Mouse (Mus musculus) MEL (cell line): ENCODE results near the gene Slc22a5. TPM values are rescaled to one million over a fixed set of nuclear protein-coding genes. Genes with fewer than 3 reads are reported as not detected.

Experiments used
- DNase-seq: peaks from one replicate; pipeline ENCODE4 v3.0.0; 2011; ENCODE audit warnings: low read depth, low spot score
- H3K27ac ChIP-seq: 2 replicates; pipeline ENCODE4 v1.5.1; 2012; ENCODE audit warnings: low read depth, mild to moderate bottlenecking, control low read depth, low read length, moderate library complexity; ENCODE audit not compliant: control insufficient read depth
- H3K27me3 ChIP-seq, 2 experiments: fragments of 150-350 bp in 1 of 2; sonication (generic) in 1 of 2; 2 replicates each; pipeline ENCODE4 v1.6.1; 2012; ENCODE audit warnings: low read length in 2 of 2, mild to moderate bottlenecking in 2 of 2, improper control_type of control experiment in 1 of 2, moderate library complexity in 1 of 2; ENCODE audit not compliant: insufficient read depth in 2 of 2, control insufficient read depth in 1 of 2
- H3K36me3 ChIP-seq, 2 experiments: 2 replicates each; pipeline ENCODE4 v1.6.1; 2012 to 2014; ENCODE audit warnings: low read length in 2 of 2, improper control_type of control experiment in 1 of 2, inconsistent platforms in 1 of 2, mild to moderate bottlenecking in 1 of 2; ENCODE audit not compliant: insufficient read depth in 2 of 2, control insufficient read depth in 1 of 2
- H3K4me1 ChIP-seq, 2 experiments: fragments of 150-350 bp in 1 of 2; sonication (generic) in 1 of 2; 2 replicates each; pipeline ENCODE4 v1.6.1; 2012; ENCODE audit warnings: low read length in 2 of 2, improper control_type of control experiment in 1 of 2, mild to moderate bottlenecking in 1 of 2; ENCODE audit not compliant: insufficient read depth in 2 of 2, control insufficient read depth in 1 of 2
- H3K4me3 ChIP-seq, 2 experiments: fragments of 150-350 bp in 1 of 2; sonication (generic) in 1 of 2; 2 replicates each; pipeline ENCODE4 v1.5.1; 2012; ENCODE audit warnings: low read depth in 2 of 2, low read length in 2 of 2, mild to moderate bottlenecking in 2 of 2, moderate library complexity in 2 of 2, control low read depth in 1 of 2, improper control_type of control experiment in 1 of 2; ENCODE audit not compliant: control insufficient read depth in 1 of 2, insufficient read depth in 1 of 2
- H3K79me2 ChIP-seq: 2 replicates; pipeline ENCODE4 v1.6.1; 2012; ENCODE audit warnings: mild to moderate bottlenecking, low read length, moderate library complexity; ENCODE audit not compliant: control insufficient read depth, poor library complexity, insufficient read depth
- H3K9ac ChIP-seq: 2 replicates; pipeline ENCODE4 v1.6.1; 2012; ENCODE audit warnings: low read depth, mild to moderate bottlenecking, control low read depth, low read length, moderate library complexity; ENCODE audit not compliant: control insufficient read depth, poor library complexity, severe bottlenecking
- H3K9me3 ChIP-seq: fragments of 150-350 bp; sonication (generic); replicated peaks from 2 replicates; pipeline ENCODE4 v1.6.1; 2012; ENCODE audit warnings: mild to moderate bottlenecking, low read length, improper control_type of control experiment, moderate library complexity; ENCODE audit not compliant: insufficient read depth
- BHLHE40 ChIP-seq: IDR thresholded peaks from 2 replicates; pipeline ENCODE4 v1.6.1; 2012; ENCODE audit warnings: low read depth, mild to moderate bottlenecking, inconsistent platforms, low read length, improper control_type of control experiment, borderline replicate concordance
- CHD2 ChIP-seq: IDR thresholded peaks from 2 replicates; pipeline ENCODE4 v1.6.1; 2011; ENCODE audit warnings: low read length, improper control_type of control experiment
- E2F4 ChIP-seq: IDR thresholded peaks from 2 replicates; pipeline ENCODE4 v1.6.1; 2011; ENCODE audit warnings: low read depth, low read length, improper control_type of control experiment, borderline replicate concordance
- EP300 ChIP-seq, 2 experiments: IDR thresholded peaks; 2 replicates each; pipeline ENCODE4 v1.6.1; 2011; ENCODE audit warnings: improper control_type of control experiment in 2 of 2, low read length in 2 of 2, low read depth in 1 of 2, mild to moderate bottlenecking in 1 of 2
- GABPA ChIP-seq: IDR thresholded peaks from 2 replicates; pipeline ENCODE4 v1.6.1; 2012; ENCODE audit warnings: low read depth, mild to moderate bottlenecking, inconsistent platforms, low read length, improper control_type of control experiment, moderate library complexity
- MAFK ChIP-seq: IDR thresholded peaks from 2 replicates; pipeline ENCODE4 v1.6.1; 2011; ENCODE audit warnings: low read depth, mild to moderate bottlenecking, low read length, improper control_type of control experiment, borderline replicate concordance
- MAX ChIP-seq: IDR thresholded peaks from 2 replicates; pipeline ENCODE4 v1.6.1; 2011; ENCODE audit warnings: low read length, improper control_type of control experiment
- NRF1 ChIP-seq: IDR thresholded peaks from 2 replicates; pipeline ENCODE4 v1.6.1; 2014; ENCODE audit warnings: low read depth, mild to moderate bottlenecking, inconsistent platforms, low read length, improper control_type of control experiment, moderate library complexity; ENCODE audit not compliant: poor library complexity, insufficient read depth, severe bottlenecking
- POLR2A ChIP-seq, 2 experiments: IDR thresholded peaks; 2 replicates each; pipeline ENCODE4 v1.6.1; 2011 to 2012; ENCODE audit warnings: low read length in 2 of 2, mild to moderate bottlenecking in 2 of 2, control low read depth in 1 of 2, improper control_type of control experiment in 1 of 2, low read depth in 1 of 2, moderate library complexity in 1 of 2; ENCODE audit not compliant: control insufficient read depth in 1 of 2, insufficient read depth in 1 of 2, poor library complexity in 1 of 2
- SIN3A ChIP-seq: IDR thresholded peaks from 2 replicates; pipeline ENCODE4 v1.6.1; 2012; ENCODE audit warnings: low read length, improper control_type of control experiment, inconsistent platforms
- TAL1 ChIP-seq: IDR thresholded peaks from 2 replicates; pipeline ENCODE4 v1.6.1; 2012; ENCODE audit warnings: mild to moderate bottlenecking, inconsistent platforms, low read length, moderate library complexity, mixed read lengths
- TBP ChIP-seq: IDR thresholded peaks from 2 replicates; pipeline ENCODE4 v1.8.0; 2011; ENCODE audit warnings: low read depth, low read length, improper control_type of control experiment
- UBTF ChIP-seq: IDR thresholded peaks from 2 replicates; pipeline ENCODE4 v1.6.1; 2012; ENCODE audit warnings: low read depth, mild to moderate bottlenecking, inconsistent platforms, low read length, improper control_type of control experiment, moderate library complexity, borderline replicate concordance; ENCODE audit not compliant: insufficient read depth
- USF1 ChIP-seq: IDR thresholded peaks from 2 replicates; pipeline ENCODE4 v1.6.1; 2014; ENCODE audit warnings: low read depth, mild to moderate bottlenecking, inconsistent platforms, low read length, improper control_type of control experiment, moderate library complexity
- ZC3H11A ChIP-seq: IDR thresholded peaks from 2 replicates; pipeline ENCODE4 v1.6.1; 2012; ENCODE audit warnings: low read depth, mild to moderate bottlenecking, inconsistent platforms, low read length, improper control_type of control experiment
- ZKSCAN1 ChIP-seq: IDR thresholded peaks from 2 replicates; pipeline ENCODE4 v1.6.1; 2012; ENCODE audit warnings: low read depth, mild to moderate bottlenecking, inconsistent platforms, low read length, improper control_type of control experiment, moderate library complexity
- ZNF384 ChIP-seq: IDR thresholded peaks from 2 replicates; pipeline ENCODE4 v1.6.1; 2012; ENCODE audit warnings: low read depth, mild to moderate bottlenecking, inconsistent platforms, low read length, improper control_type of control experiment
- polyA plus RNA-seq, 2 experiments: library from polyadenylated mRNA; stranded (reverse) in 1 of 2; unstranded in 1 of 2; fragments of >175 nt in 1 of 2; fragments of >200 nt in 1 of 2; gene quantifications; 2 replicates each; pipeline versions ENCODE4 v1.2.1 to v1.2.4; 2012; ENCODE audit warnings: low replicate concordance in 2 of 2, low read depth in 1 of 2; ENCODE audit not compliant: insufficient read length in 2 of 2, insufficient read depth in 1 of 2, missing spikeins in 1 of 2
- total RNA-seq: library from RNA; depleted of rRNA; stranded (reverse); fragments of 300-350 nt; gene quantifications from 2 replicates; pipeline ENCODE4 v1.2.3, GENCODE M21; 2012

The Slc22a5 gene
- total and polyA plus RNA-seq, 3 experiments: 11.8 to 12.5 TPM; not detected in 1

GRCm38 (mm10) chr11:53899981-53900380 lies 8.5 kb upstream of the Slc22a5 start:
- H3K9ac ChIP-seq: no peak overlapping the region
- no peak for DNase-seq
- peaks cover 0 to 3% of the 10 kb centered on the region in 2 experiments; a peak in 1 of 4 replicates for H3K27me3 ChIP-seq
- H3K4me3 ChIP-seq: no peak overlapping the region
- no peaks in the 10 kb centered on the region for H3K9me3 ChIP-seq
- no peak overlapping the region for H3K27ac ChIP-seq
- H3K79me2 ChIP-seq: no peaks in the 10 kb centered on the region
- H3K36me3 ChIP-seq: peaks cover 0 to 6% of the 10 kb centered on the region in 2 experiments; a peak in 2 of 4 replicates
- peaks cover 2 to 5% of the 10 kb centered on the region in 2 experiments; a peak in 3 of 4 replicates for H3K4me1 ChIP-seq
- TF ChIP-seq GABPA (no peak), ZNF384 (no peak), MAFK (no peak), MAX (no peak), USF1 (no peak), TAL1 (no peak), TBP (no peak), UBTF (no peak), CHD2 (no peak), SIN3A (no peak), NRF1 (no peak), BHLHE40 (no peak), EP300 (IDR thresholded peaks at IDR 0.05; ENCODE audit: low read depth in 1 of 2, low read length in 2 of 2) (no peak)

DNA sequence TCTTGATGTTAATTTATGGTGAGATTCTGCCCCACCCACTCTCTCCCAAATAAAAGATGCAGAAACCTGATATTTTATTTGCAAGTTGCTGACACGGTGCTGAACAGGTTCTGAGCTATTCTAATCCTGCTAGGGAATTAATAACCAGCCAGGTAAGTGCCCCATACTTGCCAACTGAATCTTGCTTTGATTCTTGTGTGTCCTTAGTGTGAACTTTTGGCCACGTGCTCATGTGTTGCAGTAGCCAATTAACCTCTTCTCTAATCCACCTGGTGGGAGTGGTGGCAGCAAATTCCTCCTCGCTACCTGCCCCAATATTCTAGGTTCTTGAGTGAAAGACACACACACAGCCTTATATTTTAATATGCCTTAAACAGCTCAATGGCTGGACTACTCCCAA lies 7.5 kb upstream of the Slc22a5 start:
- TF ChIP-seq BHLHE40: no peak
- no peak for TF ChIP-seq USF1
- no peak for TF ChIP-seq TBP
- no peak for TF ChIP-seq UBTF
- TF ChIP-seq POLR2A (IDR thresholded peaks at IDR 0.05; ENCODE audit: control insufficient read depth in 1 of 2, insufficient read depth in 1 of 2, low read depth in 1 of 2, low read length in 2 of 2, poor library complexity in 1 of 2): no peak
- no peak for TF ChIP-seq ZKSCAN1
- TF ChIP-seq EP300 (IDR thresholded peaks at IDR 0.05; ENCODE audit: low read depth in 1 of 2, low read length in 2 of 2): no peak
- TF ChIP-seq CHD2: no peak
- no peak for TF ChIP-seq ZC3H11A
- no peak for TF ChIP-seq E2F4
- Histone ChIP-seq H3K4me3 (no peak overlapping the region), H3K27me3 (peaks cover 0 to 3% of the 10 kb centered on the region in 2 experiments; a peak in 1 of 4 replicates), H3K36me3 (peaks cover 0 to 7% of the 10 kb centered on the region in 2 experiments; a peak in 2 of 4 replicates), H3K27ac (no peak overlapping the region), H3K9ac (no peak overlapping the region), H3K4me1 (peaks cover 2 to 5% of the 10 kb centered on the region in 2 experiments; a peak in 3 of 4 replicates), H3K9me3 (no peaks in the 10 kb centered on the region), H3K79me2 (no peaks in the 10 kb centered on the region)
- DNase-seq: no peak
